Comparison of ENCODE assay signal across 27 mouse cellular contexts in genomic region chr11:67103256-67103655, GRCm38 (mm10). TPM values are rescaled to one million over a fixed set of nuclear protein-coding genes. Genes with fewer than 3 reads are reported as not detected.
"Had no signal": no experiment of that assay in that cellular context is flagged by ENCODE, and none has a peak within 500 bp of the region (broad histone marks: within the 10 kb centered on the region; RNA-seq: fewer than 3 reads in every experiment).

No protein-coding gene starts in this region.

- H3K4me3 ChIP-seq: heart, adult 2 months; heart, embryonic 13.5 days; heart, embryonic 15.5 days; hindbrain, embryonic 13.5 days; hindbrain, embryonic 15.5 days; layer of hippocampus, adult 2 months; left cerebral cortex, adult 2 months; limb, embryonic 10.5 days; limb, embryonic 12.5 days; liver, embryonic 13.5 days had no signal

- H3K36me3 ChIP-seq: heart, embryonic 13.5 days; heart, embryonic 15.5 days; hindbrain, embryonic 13.5 days; hindbrain, embryonic 15.5 days; limb, embryonic 10.5 days; limb, embryonic 12.5 days; liver, embryonic 13.5 days had no signal

- ATAC-seq: hindbrain, postnatal 0 days; intestine, embryonic 16.5 days had no signal

- H3K4me1 ChIP-seq: hindbrain, embryonic 15.5 days; limb, embryonic 10.5 days; limb, embryonic 12.5 days; liver, embryonic 13.5 days had no signal

- H3K9me3 ChIP-seq: heart, embryonic 13.5 days; heart, embryonic 15.5 days; hindbrain, embryonic 13.5 days; hindbrain, embryonic 15.5 days; limb, embryonic 10.5 days; limb, embryonic 12.5 days; liver, embryonic 13.5 days had no signal

- DNase-seq: gastrocnemius, postnatal 14 days; gastrocnemius, postnatal 36 days; heart, adult 11 months; heart, adult 2 months; heart, postnatal 14 days; heart, postnatal 36 days; kidney, adult 18-20 months; kidney, adult 8-10 months; kidney, postnatal 10 days; kidney, postnatal 25 days; kidney, postnatal 4 days; liver; liver, embryonic 13.5 days had no signal

- H3K4me2 ChIP-seq: heart, embryonic 11.5 days; heart, embryonic 13.5 days; heart, embryonic 15.5 days; hindbrain, embryonic 13.5 days; hindbrain, embryonic 15.5 days; limb, embryonic 12.5 days; liver, embryonic 11.5 days; liver, embryonic 13.5 days had no signal

- H3K27ac ChIP-seq: heart, adult 2 months; heart, embryonic 13.5 days; heart, embryonic 15.5 days; hindbrain, embryonic 13.5 days; hindbrain, embryonic 15.5 days; hindbrain, postnatal 0 days; layer of hippocampus, adult 2 months; left cerebral cortex, adult 2 months; limb, embryonic 10.5 days; limb, embryonic 12.5 days; liver, embryonic 13.5 days had no signal

- H3K9ac ChIP-seq: heart, embryonic 13.5 days; heart, embryonic 15.5 days; hindbrain, embryonic 13.5 days; hindbrain, embryonic 15.5 days; limb, embryonic 12.5 days; liver, embryonic 13.5 days had no signal

- H3K27me3 ChIP-seq: hindbrain, embryonic 13.5 days; hindbrain, embryonic 15.5 days; limb, embryonic 12.5 days had no signal

RNA-seq across cellular contexts. Expression of gene Myh3, which starts 25.2 kb away (rescaled TPM):
- total RNA-seq: heart, adult 2 months; heart, postnatal 14 days; heart, postnatal 36 days; hematopoietic stem cell, adult 5-6 weeks had no signal
- polyA plus RNA-seq: gonadal fat pad, adult 2 months; heart, adult 2 months had no signal
